Mouse (Mus musculus) kidney, adult 2 months (tissue): Measurements from ENCODE around the gene Abcc12.

Experiments used
- CTCF ChIP-seq: fragments of 200-500 bp; conservative IDR thresholded peaks from 2 replicates; pipeline ENCODE4 v1.5.1; 2011; ENCODE audit warnings: low read depth, mild to moderate bottlenecking, control low read depth, low read length, moderate library complexity, mixed read lengths; ENCODE audit not compliant: insufficient read depth, insufficient read length
- POLR2A ChIP-seq: fragments of 200-500 bp; IDR thresholded peaks from one replicate; pipeline ENCODE4 v1.6.1; 2011; ENCODE audit warnings: low read depth, low read length, control low read depth

DNA sequence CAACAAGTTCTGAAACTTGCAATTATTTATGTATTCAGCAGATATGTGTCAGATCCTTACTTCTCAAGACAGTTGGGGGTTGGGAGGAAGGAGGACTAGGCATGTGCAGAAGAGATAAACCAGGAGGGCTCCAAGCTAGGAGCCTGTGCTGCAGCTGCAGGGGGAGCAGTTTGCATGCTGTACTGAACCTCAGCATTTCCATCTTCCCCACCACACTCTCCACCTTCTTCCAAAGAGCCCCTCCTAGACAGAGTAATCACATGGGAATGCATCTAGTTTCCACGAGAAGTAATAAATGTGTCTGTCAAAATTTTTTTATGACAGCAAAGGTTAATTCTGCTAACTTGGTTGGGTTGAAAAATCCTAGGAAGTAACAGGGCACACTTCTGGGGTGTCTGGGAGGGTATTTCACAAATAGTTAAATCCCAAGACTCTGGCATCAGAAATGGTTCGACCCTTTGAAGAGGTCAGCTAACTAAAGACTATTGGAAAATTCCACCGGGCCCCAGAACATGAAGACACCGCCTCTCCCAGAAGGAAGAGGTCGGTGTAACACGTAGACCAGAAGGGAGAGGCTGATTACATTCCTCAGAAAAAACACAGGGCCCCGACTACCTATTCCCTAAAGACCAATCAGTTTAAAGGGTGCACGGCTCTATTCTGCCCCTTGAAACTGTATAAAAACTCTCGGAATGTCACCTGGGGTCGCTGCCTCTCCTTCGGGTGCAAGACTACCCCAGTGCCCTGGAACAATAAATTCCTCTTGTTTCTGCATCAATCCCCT, 126.6 kb downstream of the Abcc12 start:
- no peak for TF ChIP-seq POLR2A
- no peak for TF ChIP-seq CTCF
